Mouse (Mus musculus) mature B cell (primary cell): ENCODE data around the gene March5.
"Not testable (repeated sequence)": the region's sequence is repeated elsewhere in the genome, so short reads cannot be mapped to it uniquely, and the experiment has no call there.

ENCODE experiments used
- in situ Hi-C: fragments of 300-500 bp; cut with MboI; formaldehyde crosslinking; loops from 2 replicates; pipeline ENCODE4 v1.14.3; 2019

The March5 gene

GRCm38 (mm10) chr19:37208986-37209385 lies 1.6 kb downstream of the March5 start:
- in situ Hi-C loops = no loop called here

DNA sequence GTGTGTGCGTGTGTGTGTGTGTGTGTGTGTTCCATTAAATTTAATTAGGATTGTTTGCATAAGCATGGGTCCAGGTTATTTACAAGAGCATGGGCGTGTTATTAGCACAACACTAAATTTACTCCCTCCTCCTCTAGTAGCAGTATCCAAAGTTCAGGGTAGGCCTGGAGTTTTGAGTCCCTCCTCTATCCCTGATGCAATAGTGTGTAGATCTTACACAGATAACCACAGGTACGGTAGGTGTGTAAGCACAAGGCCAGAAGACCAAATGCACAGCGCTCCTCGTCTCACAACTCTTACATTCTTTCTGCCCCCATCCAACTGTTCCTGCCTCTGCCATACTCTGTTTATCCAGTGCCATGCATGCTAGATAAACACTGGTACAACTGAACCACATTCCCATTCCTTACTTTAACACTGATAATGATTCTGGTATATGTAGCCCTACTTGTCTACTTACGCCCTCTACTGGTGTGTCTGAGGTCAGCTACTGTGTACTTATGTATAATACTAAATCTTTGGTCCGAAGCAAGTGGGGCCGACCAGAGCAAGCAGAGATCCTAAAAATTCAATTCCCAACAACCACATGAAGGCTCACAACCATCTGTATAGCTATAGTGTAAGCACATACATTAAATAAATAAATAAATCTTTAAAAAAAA lies 2.3 kb downstream of the March5 start:
- in situ Hi-C loops = no loop called here

- in situ Hi-C loops = no loop called here
Observed at GRCm38 (mm10) chr19:37210457-37210856, 3.1 kb downstream of the March5 start.

DNA sequence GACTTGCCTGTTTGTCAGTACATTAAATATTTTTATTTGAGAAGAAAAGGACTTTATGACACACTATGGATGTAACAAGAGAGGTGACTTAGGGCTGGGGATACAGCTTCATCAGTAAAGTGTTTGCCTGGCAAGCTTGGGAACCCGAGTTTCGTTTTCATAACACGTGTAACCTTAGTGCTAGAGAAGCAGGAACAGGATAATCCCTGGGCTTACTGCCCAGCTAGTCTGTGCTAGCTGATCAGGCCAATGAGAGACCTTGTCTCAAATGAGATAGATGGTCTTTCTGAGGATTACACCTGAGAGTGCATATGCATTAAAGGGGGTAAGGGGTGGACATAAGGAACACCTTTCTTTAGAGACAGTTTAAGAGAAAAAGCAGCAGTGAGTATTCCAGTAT lies 4.1 kb downstream of the March5 start:
- in situ Hi-C loops = no loop called here

- in situ Hi-C loops = no loop called here
Observed at GRCm38 (mm10) chr19:37214711-37215110, 7.4 kb downstream of the March5 start.

- in situ Hi-C loops = no loop called here
Observed at GRCm38 (mm10) chr19:37225197-37225862, 18.0 kb downstream of the March5 start.

- in situ Hi-C loops = not testable (repeated sequence)
Observed at GRCm38 (mm10) chr19:37232598-37232997, 25.3 kb downstream of the March5 start.

- in situ Hi-C loops = no loop called here
Observed at GRCm38 (mm10) chr19:37233561-37234539, 26.5 kb downstream of the March5 start.

DNA sequence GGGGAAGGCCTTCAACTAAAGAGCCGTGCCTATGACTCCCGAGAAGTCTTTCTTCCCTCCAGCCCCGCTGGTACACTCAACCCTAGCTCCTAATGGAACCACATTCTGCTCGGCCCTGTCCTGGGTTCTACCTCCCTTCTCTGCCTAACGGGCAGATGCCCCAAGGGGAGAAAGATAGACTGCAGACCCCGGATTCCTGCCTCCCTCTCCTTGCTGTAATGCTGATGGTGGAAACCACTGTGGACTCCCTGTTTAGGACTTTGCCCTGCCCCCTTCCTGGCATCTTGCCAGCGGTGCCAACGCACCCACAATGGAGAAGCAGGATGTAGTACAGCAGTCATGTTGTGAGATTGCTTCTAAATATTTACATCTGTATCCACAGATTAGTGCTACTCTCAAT lies 28.5 kb downstream of the March5 start:
- in situ Hi-C loops = no loop called here

DNA sequence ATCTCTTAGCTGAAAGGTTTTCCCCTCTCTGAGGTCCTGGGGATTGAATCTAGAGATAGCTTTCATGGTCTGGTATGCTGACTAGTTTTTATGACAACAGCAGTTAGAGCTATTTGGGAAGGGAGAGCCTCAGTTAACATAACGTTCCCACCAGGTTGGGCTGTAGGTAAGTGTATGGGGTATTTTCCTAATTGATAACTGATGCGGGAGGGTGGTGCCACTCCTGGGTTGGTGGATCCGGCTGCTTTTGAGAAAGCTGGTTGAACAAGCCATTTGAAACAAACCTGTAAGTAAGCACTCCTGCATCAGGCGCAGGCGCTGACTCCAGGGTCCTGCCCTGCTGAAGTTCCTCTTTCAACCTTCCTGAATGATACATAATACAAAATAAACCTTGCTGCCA lies 30.0 kb downstream of the March5 start:
- in situ Hi-C loops = no loop called here

GRCm38 (mm10) chr19:37237712-37238437 lies 30.5 kb downstream of the March5 start:
- in situ Hi-C loops = no loop called here

DNA sequence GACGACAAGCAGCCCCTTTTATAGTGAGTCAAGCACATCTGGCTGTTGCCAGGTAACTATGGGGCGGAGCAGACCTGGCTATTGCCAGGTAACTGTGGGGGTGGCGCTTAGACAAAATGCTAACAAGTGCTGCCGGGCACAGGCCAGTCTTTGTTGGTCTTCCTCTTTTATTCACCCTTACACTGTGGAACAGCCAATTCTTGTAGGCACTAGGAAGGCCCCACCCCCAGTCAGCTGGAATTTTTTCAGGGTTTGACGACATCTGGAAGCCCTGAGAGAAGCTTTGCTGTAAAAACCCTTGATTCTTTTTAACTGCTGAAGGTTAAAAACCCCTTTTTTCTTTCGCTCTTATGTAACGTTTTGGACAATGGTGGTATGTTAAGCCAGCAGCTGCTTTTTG lies 31.3 kb downstream of the March5 start:
- in situ Hi-C loops = no loop called here

- in situ Hi-C loops = no loop called here
Observed at GRCm38 (mm10) chr19:37239096-37239495, 31.8 kb downstream of the March5 start.

- in situ Hi-C loops = no loop called here
Observed at GRCm38 (mm10) chr19:37241201-37241600, 33.9 kb downstream of the March5 start.

DNA sequence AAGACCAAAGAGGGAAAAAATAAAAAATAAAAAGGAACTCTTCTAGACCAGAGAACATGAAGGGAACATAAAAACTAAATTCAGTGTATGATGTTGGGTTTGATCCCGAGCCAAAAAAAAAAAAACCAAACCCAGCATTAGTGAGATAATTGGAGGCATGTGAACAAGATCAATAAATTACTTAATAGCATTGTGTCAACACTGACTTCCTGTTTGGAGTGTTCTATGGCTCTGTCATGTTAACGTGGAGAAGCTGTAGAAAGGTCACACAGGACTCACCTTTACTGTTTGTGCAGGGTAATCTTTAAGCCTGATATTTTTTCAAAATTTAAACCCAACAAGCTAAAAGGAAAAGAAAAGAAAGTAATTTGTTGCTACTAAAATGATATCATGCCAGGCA lies 35.4 kb downstream of the March5 start:
- in situ Hi-C loops = no loop called here

DNA sequence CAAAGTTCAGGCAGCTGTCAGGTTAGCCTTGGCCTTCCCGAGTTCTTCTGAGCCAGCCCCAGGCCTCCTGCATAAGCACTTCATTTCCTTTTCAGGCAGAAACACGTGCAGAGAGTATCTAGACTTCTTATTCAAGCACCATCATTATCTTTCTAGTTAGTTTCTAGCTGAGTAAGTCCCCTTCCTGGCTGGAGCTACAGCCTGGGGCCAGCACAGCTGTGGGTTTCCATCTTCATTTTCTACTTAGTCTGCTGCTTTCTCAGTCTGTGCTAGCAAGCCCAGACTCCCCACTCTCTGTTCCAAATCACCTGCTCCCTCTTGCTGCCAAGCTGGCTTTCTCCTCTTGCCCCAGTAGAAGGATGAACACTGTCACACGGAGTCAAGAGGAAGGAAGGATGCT lies 39.5 kb downstream of the March5 start:
- in situ Hi-C loops = no loop called here

DNA sequence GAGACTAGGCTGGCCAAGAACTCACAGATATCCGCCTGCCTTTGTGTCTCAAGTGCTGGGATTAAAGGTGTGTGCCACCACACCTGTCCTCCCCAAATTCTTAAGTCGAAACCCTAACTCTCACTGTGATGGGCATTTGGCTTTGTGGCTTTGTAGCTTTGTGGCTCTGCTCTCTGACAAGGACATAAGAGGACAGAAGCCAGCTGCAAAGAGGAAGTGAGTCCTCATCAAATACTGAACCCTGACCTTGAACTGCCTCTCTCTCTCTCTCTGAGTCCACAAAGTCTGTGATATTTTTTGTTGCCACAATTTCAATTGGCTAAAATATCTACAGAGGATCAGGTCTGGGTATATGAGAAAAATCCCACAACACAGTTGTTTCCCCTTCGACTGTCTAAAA lies 40.9 kb downstream of the March5 start:
- in situ Hi-C loops = no loop called here

GRCm38 (mm10) chr19:37252104-37252503 lies 44.8 kb downstream of the March5 start:
- in situ Hi-C loops = loop anchor here (5.0 kb wide), 1 partner anchor 295 kb away; no protein-coding TSS in a partner anchor

- in situ Hi-C loops = no loop called here
Observed at GRCm38 (mm10) chr19:37255321-37255720, 48.0 kb downstream of the March5 start.

DNA sequence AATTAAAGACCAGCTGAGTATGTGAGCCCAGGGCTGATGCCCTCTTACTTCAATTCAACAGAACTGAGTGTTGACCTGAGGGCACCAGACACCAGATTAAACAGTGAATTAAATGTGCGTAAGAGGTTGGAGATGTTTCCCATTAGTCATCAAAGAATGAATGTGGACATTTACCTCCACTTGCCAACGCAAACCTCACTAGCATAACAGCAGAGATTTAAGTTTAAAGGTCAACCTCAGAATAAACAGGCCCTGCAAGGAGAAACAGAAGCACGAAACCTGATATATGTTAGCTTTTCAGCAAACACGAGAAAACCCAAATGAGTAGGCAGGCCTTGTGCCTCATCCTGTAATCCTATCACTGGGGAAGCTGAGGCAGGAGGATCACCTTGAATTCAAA lies 55.0 kb downstream of the March5 start:
- in situ Hi-C loops = no loop called here

GRCm38 (mm10) chr19:37263566-37263942 lies 56.2 kb downstream of the March5 start:
- in situ Hi-C loops = no loop called here
